Mouse (Mus musculus) liver, adult 2 months (tissue): Measurements from ENCODE around the gene Igf1r. TPM values are rescaled to one million over a fixed set of nuclear protein-coding genes. Genes with fewer than 3 reads are reported as not detected.

ENCODE experiments used
- DNase-seq: peaks from one replicate; pipeline ENCODE4 v3.0.0-alpha.2; 2011; ENCODE audit warnings: low read depth, low spot score; ENCODE audit errors: extremely low read depth
- H3K27ac ChIP-seq: fragments of 200-500 bp; replicated peaks from 2 replicates; pipeline ENCODE4 v1.5.1; 2012; ENCODE audit warnings: low read depth, mild to moderate bottlenecking, control low read depth, inconsistent platforms, low read length; ENCODE audit not compliant: insufficient read depth
- H3K27me3 ChIP-seq: fragments of 200-500 bp; 2 replicates; pipeline ENCODE4 v1.6.1; 2012; ENCODE audit warnings: mild to moderate bottlenecking, moderate library complexity, low read length, inconsistent platforms; ENCODE audit not compliant: control insufficient read depth, insufficient read depth
- H3K36me3 ChIP-seq: fragments of 200-500 bp; 2 replicates; pipeline ENCODE4 v1.6.1; 2012; ENCODE audit warnings: low read length, inconsistent platforms; ENCODE audit not compliant: control insufficient read depth, insufficient read depth
- H3K4me1 ChIP-seq: fragments of 200-500 bp; 2 replicates; pipeline ENCODE4 v1.6.1; 2011; ENCODE audit warnings: low read length; ENCODE audit not compliant: control insufficient read depth, insufficient read depth
- H3K4me3 ChIP-seq: fragments of 200-500 bp; 2 replicates; pipeline ENCODE4 v1.5.1; 2011; ENCODE audit warnings: low read depth, mild to moderate bottlenecking, control low read depth, low read length, moderate library complexity; ENCODE audit not compliant: insufficient read depth
- H3K79me2 ChIP-seq: fragments of 200-500 bp; 2 replicates; pipeline ENCODE4 v1.6.1; 2012; ENCODE audit warnings: inconsistent platforms, mild to moderate bottlenecking, low read length, moderate library complexity; ENCODE audit not compliant: control insufficient read depth, insufficient read depth
- H3K9ac ChIP-seq: fragments of 200-500 bp; 2 replicates; pipeline ENCODE4 v1.6.1; 2012; ENCODE audit warnings: low read depth, mild to moderate bottlenecking, control low read depth, inconsistent platforms, low read length
- CTCF ChIP-seq: fragments of 200-500 bp; IDR thresholded peaks from 2 replicates; pipeline ENCODE4 v1.5.1; 2011; ENCODE audit warnings: low read depth, low read length, control low read depth
- POLR2A ChIP-seq: fragments of 200-500 bp; IDR thresholded peaks from 2 replicates; pipeline ENCODE4 v1.6.1; 2011; ENCODE audit warnings: low read length, control low read depth; ENCODE audit not compliant: insufficient read depth; ENCODE audit errors: extremely low read depth
- WGBS: fragments of 180-500 bp; shearing (Covaris S2); methylation state at CpG from one replicate; pipeline ENCODE4 v1.1.7; 2018; 5-methylcytosine and 5-hydroxymethylcytosine counted together
- polyA plus RNA-seq: library from polyadenylated mRNA; depleted of rRNA; stranded (reverse); fragments of >200 nt; gene quantifications from 2 replicates; pipeline ENCODE4 v1.2.3, GENCODE M21; 2012
- total RNA-seq: library from RNA; depleted of rRNA; stranded (reverse); fragments of >200 nt; gene quantifications from 2 replicates; pipeline ENCODE4 v1.2.3, GENCODE M21; 2014

Igf1r gene
- total and polyA plus RNA-seq, 2 experiments: 0.50 to 1.2 TPM

DNA sequence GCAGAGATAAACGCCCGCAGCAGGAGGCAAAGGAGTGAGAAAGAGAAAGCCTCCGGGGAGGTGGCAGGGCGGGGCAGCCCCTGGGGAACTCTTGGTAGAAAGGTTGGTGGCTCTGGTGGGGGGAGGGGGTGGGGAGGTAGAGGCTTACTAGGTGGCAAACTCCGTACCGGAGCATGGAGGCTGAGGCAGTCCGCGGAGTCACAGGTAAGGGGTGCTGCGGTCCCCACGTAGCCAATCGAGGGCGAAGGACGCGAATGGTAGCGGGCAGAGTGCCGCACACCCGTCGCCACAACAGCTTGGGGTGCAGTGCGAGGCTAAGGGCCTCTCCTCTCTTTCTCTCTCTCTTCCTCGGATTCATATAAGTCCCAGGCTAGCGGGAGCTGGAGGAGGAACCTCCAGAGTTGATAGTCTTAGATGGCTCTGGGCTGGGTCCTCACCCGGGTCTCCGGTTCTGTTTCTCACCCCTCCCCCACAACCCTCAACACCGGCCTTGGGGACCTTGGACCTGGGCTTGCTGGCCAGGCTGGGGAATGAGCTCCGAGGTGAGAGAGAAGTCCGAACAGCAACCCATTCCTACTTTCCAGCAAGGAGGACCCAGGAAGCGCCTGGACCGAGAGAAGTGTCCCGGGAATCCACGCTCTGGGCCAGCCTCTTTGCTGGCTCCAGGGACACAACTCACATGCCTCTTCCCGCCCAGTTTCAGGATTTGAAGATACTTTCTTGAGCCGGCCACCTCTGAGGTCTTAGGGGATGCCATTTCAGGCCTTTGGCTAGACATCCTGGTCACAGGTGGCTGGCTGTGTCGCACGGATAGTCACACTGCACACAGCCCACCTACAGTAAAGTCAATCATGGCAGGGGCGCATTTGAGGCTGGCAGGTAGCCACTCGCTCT is 323.5 kb downstream of the Igf1r start:
- peak overlapping the region; percentile 95 for H3K9ac ChIP-seq
- H3K36me3 ChIP-seq: no peaks in the 10 kb centered on the region
- WGBS: 4% methylated on average over 36 of the region's 36 CpGs
- H3K27me3 ChIP-seq: no peaks in the 10 kb centered on the region
- peak; percentile 82 for DNase-seq
- H3K27ac ChIP-seq: peak overlapping the region; percentile 95
- TF ChIP-seq CTCF (no peak), POLR2A (peak; percentile 82)
- peaks cover 24% of the 10 kb centered on the region; the same call in 1 of the 2 replicates for H3K79me2 ChIP-seq
- peaks cover 20% of the 10 kb centered on the region for H3K4me1 ChIP-seq
- peak overlapping the region; percentile 91 for H3K4me3 ChIP-seq

DNA sequence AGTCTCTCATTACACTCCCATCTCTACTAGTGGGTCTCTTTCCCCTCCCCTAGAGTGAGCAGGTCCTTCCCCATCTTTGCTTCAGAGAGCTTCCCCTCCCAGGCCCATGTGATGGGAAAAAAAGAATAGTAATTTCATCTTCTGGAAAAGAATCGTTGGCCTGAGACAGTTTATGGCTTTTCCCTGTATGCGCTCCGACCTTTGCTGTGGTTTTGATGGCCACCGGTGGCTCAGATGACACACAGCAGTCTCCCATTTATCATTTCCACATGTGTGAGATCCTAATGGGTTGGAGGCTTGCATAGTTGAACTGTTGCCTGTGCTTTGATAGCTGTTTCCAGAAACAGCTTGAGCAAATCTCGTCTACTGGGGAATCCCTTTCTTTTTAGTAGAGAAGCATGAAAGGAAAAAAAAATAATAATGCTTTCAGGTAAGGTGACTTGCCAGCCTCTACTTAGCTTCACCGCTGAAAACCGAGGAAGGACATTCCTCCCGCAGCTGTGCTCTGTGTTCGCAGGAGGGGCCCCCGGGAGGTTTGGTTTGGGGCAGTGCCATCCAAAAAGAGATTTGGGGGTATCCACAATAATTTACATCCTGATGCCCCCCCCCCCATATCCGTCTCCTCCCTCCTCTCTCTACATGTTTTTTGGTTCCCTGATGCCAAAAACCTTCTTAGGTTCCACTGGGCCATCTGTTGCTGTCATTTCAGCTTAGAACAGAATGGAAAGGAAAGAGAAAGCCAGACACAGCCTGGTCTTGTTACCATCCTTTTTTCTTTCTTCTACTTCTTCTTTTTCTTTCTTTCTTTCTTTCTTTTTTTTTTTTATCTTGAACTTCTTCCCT is 324.6 kb downstream of the Igf1r start:
- WGBS: 24% methylated on average over 11 of the region's 11 CpGs
- H3K4me3 ChIP-seq: peak overlapping the region; percentile 52
- H3K27ac ChIP-seq: peak overlapping the region; percentile 95
- no peaks in the 10 kb centered on the region for H3K27me3 ChIP-seq
- DNase-seq: peak; percentile 56
- H3K79me2 ChIP-seq: peaks cover 24% of the 10 kb centered on the region; the same call in 1 of the 2 replicates
- no peaks in the 10 kb centered on the region for H3K36me3 ChIP-seq
- peaks cover 24% of the 10 kb centered on the region for H3K4me1 ChIP-seq
- TF ChIP-seq CTCF (no peak), POLR2A (no peak)
- H3K9ac ChIP-seq: peak overlapping the region; percentile 67

DNA sequence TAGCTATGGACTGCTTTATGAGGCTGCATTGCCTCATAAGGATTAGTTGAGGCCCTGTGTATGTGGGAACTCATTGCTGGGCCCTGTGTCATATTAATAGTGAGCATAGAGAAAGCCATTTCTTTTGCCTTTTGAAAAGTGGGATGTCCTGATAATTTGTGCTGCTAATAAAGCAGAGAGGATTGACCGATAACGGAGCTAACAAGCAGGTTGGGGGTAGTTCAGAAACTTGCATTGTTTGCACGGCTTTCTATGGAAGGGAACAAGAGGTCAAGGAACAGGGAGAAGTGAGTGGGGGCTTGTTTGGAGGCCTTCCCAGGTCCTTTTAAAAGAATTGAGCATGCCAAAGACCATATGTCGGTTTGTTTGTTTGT is 325.3 kb downstream of the Igf1r start:
- H3K79me2 ChIP-seq: peaks cover 24% of the 10 kb centered on the region; the same call in 1 of the 2 replicates
- 28% methylated on average over 4 of the region's 4 CpGs for WGBS
- peak overlapping the region; percentile 52 for H3K4me3 ChIP-seq
- peaks cover 26% of the 10 kb centered on the region for H3K4me1 ChIP-seq
- peak; percentile 58 for DNase-seq
- H3K9ac ChIP-seq: peak overlapping the region; percentile 67
- TF ChIP-seq CTCF (no peak), POLR2A (no peak)
- H3K36me3 ChIP-seq: no peaks in the 10 kb centered on the region
- H3K27ac ChIP-seq: peak overlapping the region; percentile 95
- no peaks in the 10 kb centered on the region for H3K27me3 ChIP-seq

DNA sequence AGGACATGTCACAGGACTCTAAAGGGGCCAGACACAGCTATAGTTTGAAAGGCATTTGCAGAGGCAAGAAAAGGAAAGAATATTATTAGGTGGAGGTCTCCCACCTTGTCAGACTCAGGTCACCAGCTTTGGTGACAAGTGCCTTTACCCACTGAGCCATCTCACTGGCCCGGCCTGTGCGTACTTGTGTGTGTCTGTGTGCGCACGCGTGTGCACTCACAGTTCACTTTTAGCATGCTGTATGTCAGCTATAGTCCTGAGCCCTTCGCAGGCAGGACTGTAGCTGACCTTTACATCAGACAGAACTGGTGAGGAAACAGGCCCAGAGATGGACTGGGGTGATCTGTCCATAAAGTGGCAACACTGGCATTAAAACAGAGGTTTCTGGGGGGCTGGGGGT is 325.8 kb downstream of the Igf1r start:
- peak overlapping the region; percentile 67 for H3K9ac ChIP-seq
- TF ChIP-seq CTCF: no peak
- no peak for TF ChIP-seq POLR2A
- peaks cover 27% of the 10 kb centered on the region for H3K4me1 ChIP-seq
- no peaks in the 10 kb centered on the region for H3K27me3 ChIP-seq
- H3K36me3 ChIP-seq: no peaks in the 10 kb centered on the region
- peak overlapping the region; percentile 95 for H3K27ac ChIP-seq
- H3K79me2 ChIP-seq: peaks cover 24% of the 10 kb centered on the region; the same call in 1 of the 2 replicates
- H3K4me3 ChIP-seq: peak overlapping the region; percentile 10
- 72% methylated on average over 6 of the region's 6 CpGs for WGBS
- DNase-seq: peak; percentile 34

DNA sequence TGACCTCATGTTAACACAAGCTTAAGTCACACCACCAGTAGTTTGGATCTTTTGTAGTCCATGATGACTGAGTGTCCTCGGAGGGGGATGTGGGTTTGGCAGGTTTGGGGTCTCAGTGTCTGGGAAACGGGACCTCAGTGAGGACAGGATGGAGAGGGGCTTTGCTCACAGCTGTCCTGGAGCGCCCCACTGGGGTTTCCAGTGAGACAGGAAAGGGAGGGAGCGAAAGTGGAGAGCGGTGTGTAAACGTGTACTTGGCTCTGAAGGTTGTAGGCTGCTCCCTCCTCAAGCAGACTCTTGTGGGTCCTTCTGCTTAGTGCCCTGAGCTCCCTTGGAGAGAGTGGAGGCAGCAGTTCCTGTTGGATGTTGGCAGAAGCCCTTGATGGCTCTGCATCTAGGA is 326.3 kb downstream of the Igf1r start:
- peak; percentile 61 for DNase-seq
- H3K9ac ChIP-seq: peak overlapping the region; percentile 67
- TF ChIP-seq POLR2A (no peak), CTCF (no peak)
- WGBS: 49% methylated on average over 6 of the region's 6 CpGs
- no peak overlapping the region for H3K4me3 ChIP-seq
- no peaks in the 10 kb centered on the region for H3K36me3 ChIP-seq
- no peaks in the 10 kb centered on the region for H3K27me3 ChIP-seq
- H3K27ac ChIP-seq: peak overlapping the region; percentile 95
- H3K4me1 ChIP-seq: peaks cover 28% of the 10 kb centered on the region
- peaks cover 24% of the 10 kb centered on the region; the same call in 1 of the 2 replicates for H3K79me2 ChIP-seq
